Mouse (Mus musculus) midbrain, postnatal 0 days (tissue): ENCODE measurements around the gene Mmp11. TPM values are rescaled to one million over a fixed set of nuclear protein-coding genes. Genes with fewer than 3 reads are reported as not detected.

Experiments used
- ATAC-seq: fragments of 200-750 bp; cut with Nextera tagmentation; 2 replicates; pipeline ENCODE4 v1.8.0; 2017; ENCODE audit warnings: moderate number of reproducible peaks, mild to moderate bottlenecking, moderate TSS enrichment, moderate library complexity; ENCODE audit not compliant: low FRiP score
- DNase-seq: peaks from one replicate; pipeline ENCODE4 v3.0.0-alpha.2; 2015; ENCODE audit warnings: low spot score
- H3K27ac ChIP-seq: fragments of 300-500 bp; sonication (generic); 2 replicates; pipeline ENCODE4 v1.5.1; 2014; ENCODE audit warnings: low read depth, mild to moderate bottlenecking, low read length, mixed read lengths
- H3K27me3 ChIP-seq: fragments of 300-500 bp; sonication (generic); 2 replicates; pipeline ENCODE4 v1.6.1; 2014; ENCODE audit warnings: low read length, control low read depth, mixed read lengths; ENCODE audit not compliant: insufficient read depth
- H3K36me3 ChIP-seq: fragments of 300-500 bp; sonication (generic); 2 replicates; pipeline ENCODE4 v1.6.1; 2014; ENCODE audit warnings: low read length, control low read depth, mixed read lengths; ENCODE audit not compliant: insufficient read depth
- H3K4me1 ChIP-seq: fragments of 300-500 bp; sonication (generic); 2 replicates; pipeline ENCODE4 v1.6.1; 2014; ENCODE audit warnings: mild to moderate bottlenecking, control low read depth, antibody characterized with exemption, low read length, mixed read lengths; ENCODE audit not compliant: insufficient read depth
- H3K4me2 ChIP-seq: fragments of 300-500 bp; sonication (generic); 2 replicates; pipeline ENCODE4 v1.6.1; 2014; ENCODE audit warnings: low read depth, mild to moderate bottlenecking, low read length, mixed read lengths; ENCODE audit not compliant: poor library complexity, severe bottlenecking
- H3K4me3 ChIP-seq: fragments of 300-500 bp; sonication (generic); 2 replicates; pipeline ENCODE4 v1.5.1; 2014; ENCODE audit warnings: low read depth, mild to moderate bottlenecking, low read length, moderate library complexity
- H3K9ac ChIP-seq: fragments of 300-500 bp; sonication (generic); replicated peaks from 2 replicates; pipeline ENCODE4 v1.6.1; 2014; ENCODE audit warnings: mild to moderate bottlenecking, low read length, moderate library complexity, mixed read lengths; ENCODE audit not compliant: poor library complexity, severe bottlenecking
- H3K9me3 ChIP-seq: fragments of 300-500 bp; sonication (generic); 2 replicates; pipeline ENCODE4 v1.6.1; 2016; ENCODE audit warnings: low read length, control low read depth
- CTCF ChIP-seq: IDR thresholded peaks from 2 replicates; pipeline ENCODE4 v1.5.1; 2016; ENCODE audit warnings: antibody characterized with exemption, mild to moderate bottlenecking
- WGBS: fragments of 180-500 bp; shearing (Covaris S2); extraction: QIAGEN DNeasy Blood & Tissue Kit; methylation state at CpG from one replicate; pipeline ENCODE4 v1.1.7; 2014; 5-methylcytosine and 5-hydroxymethylcytosine counted together
- polyA plus RNA-seq: library from polyadenylated mRNA; unstranded; fragments of >200 nt; fragmentation: Nextera tagmentation; extraction: Ambion mirVana; gene quantifications from 2 replicates; pipeline ENCODE4 v1.2.1, GENCODE M21; 2015
- total RNA-seq: library from RNA; depleted of rRNA; stranded (reverse); fragments of >200 nt; gene quantifications from 2 replicates; pipeline ENCODE4 v1.2.3, GENCODE M21; 2014

Mmp11 gene
- total and polyA plus RNA-seq, 2 experiments from 2014 or later, result 6.6 to 11.5 TPM

- 31% methylated on average over 20 of the region's 20 CpGs for WGBS
- peak within 1 kb of the TSS; percentile 24; the same call in 1 of the 2 replicates for H3K4me2 ChIP-seq
- 0 out of 2 replicates have a peak, but pooled peaks cover 5% of the 10 kb centered on the region for H3K27me3 ChIP-seq
These were observed 18.1 kb upstream of the Mmp11 start, which contains the start of gene Gm5134 for GRCm38 (mm10) chr10:75954381-75954811. Gm5134 (plus strand) TSS chr10:75954514.

DNA sequence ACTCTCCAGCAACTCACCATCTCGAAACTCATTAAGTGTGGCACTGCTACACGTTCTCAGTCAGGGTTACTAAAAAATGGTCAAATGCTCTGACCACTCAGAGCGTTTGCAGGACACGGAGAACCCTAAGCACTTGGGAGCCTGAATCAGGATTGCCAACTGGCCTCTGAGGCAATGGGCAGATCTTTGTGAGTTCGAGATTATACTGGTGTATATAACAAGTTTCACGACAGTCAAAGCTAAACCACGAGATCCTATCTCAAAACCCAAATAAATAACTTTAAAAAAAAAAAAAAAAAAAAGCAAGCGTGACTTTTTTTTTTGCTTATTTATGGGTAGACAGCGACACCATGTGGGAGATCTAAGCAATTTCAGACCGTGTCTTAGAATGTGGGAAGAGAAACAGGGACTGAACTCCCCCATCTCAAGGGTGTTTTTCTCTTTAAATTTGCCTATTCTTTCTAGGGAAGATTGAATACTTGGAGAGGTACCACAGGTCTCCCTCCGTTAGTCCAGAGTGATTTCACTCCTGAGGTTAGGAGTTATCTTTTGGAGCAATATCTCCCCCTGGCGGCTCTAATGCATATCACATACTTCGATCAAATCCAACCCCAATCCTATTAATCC is 15.2 kb upstream of the Mmp11 start:
- Histone ChIP-seq H3K27ac (no peak overlapping the region), H3K27me3 (0 out of 2 replicates have a peak, but pooled peaks cover 5% of the 10 kb centered on the region), H3K4me2 (peak overlapping the region; percentile 73), H3K4me3 (peak overlapping the region; percentile 29), H3K9me3 (no peaks in the 10 kb centered on the region), H3K4me1 (peaks cover 5% of the 10 kb centered on the region; the same call in 1 of the 2 replicates), H3K9ac (no peak overlapping the region), H3K36me3 (no peaks in the 10 kb centered on the region)
- WGBS, result 3% methylated on average over 13 of the region's 13 CpGs
- ATAC-seq, result no peak
- TF ChIP-seq CTCF, result peak; percentile 80
- DNase-seq, result peak; percentile 67

More at GRCm38 (mm10) chr10:75954381-75954811, 18.1 kb upstream of the Mmp11 start, which contains the start of gene Gm5134:
- no peak for TF ChIP-seq CTCF
- Histone ChIP-seq H3K9ac (no peak within 1 kb of the TSS), H3K27ac (no peak within 1 kb of the TSS), H3K4me3 (no peak within 1 kb of the TSS), H3K36me3 (no peaks in the 10 kb centered on the region), H3K9me3 (no peaks in the 10 kb centered on the region), H3K4me1 (peaks cover 5% of the 10 kb centered on the region; the same call in 1 of the 2 replicates)
- no peak for ATAC-seq
- DNase-seq, result no peak

- Histone ChIP-seq H3K4me1 (peaks cover 5% of the 10 kb centered on the region; the same call in 1 of the 2 replicates), H3K9ac (peak overlapping the region; percentile 45), H3K27ac (no peak overlapping the region), H3K9me3 (no peaks in the 10 kb centered on the region), H3K4me3 (peak overlapping the region; percentile 29), H3K36me3 (no peaks in the 10 kb centered on the region), H3K27me3 (0 out of 2 replicates have a peak, but pooled peaks cover 5% of the 10 kb centered on the region), H3K4me2 (peak overlapping the region; percentile 73)
- 2% methylated on average over 21 of the region's 23 CpGs for WGBS
- ATAC-seq (0 out of 2 replicates have a peak, but pooled peaks have one; percentile 44), DNase-seq (peak; percentile 22)
- no peak for TF ChIP-seq CTCF
These were observed 14.5 kb upstream of the Mmp11 start for GRCm38 (mm10) chr10:75950791-75951210.

- Histone ChIP-seq H3K27ac (no peak overlapping the region), H3K9ac (no peak overlapping the region), H3K27me3 (0 out of 2 replicates have a peak, but pooled peaks cover 5% of the 10 kb centered on the region), H3K4me1 (peaks cover 5% of the 10 kb centered on the region; the same call in 1 of the 2 replicates), H3K4me3 (no peak overlapping the region), H3K9me3 (no peaks in the 10 kb centered on the region), H3K4me2 (no peak overlapping the region), H3K36me3 (no peaks in the 10 kb centered on the region)
- ATAC-seq (no peak), DNase-seq (no peak)
- TF ChIP-seq CTCF, result no peak
- 87% methylated on average over 22 of the region's 22 CpGs for WGBS
These were observed 13.1 kb upstream of the Mmp11 start for GRCm38 (mm10) chr10:75949053-75950045.

- Histone ChIP-seq H3K27ac (no peak overlapping the region), H3K4me2 (no peak overlapping the region), H3K4me3 (no peak overlapping the region), H3K4me1 (peaks cover 5% of the 10 kb centered on the region; the same call in 1 of the 2 replicates), H3K9me3 (no peaks in the 10 kb centered on the region), H3K9ac (no peak overlapping the region), H3K27me3 (0 out of 2 replicates have a peak, but pooled peaks cover 3% of the 10 kb centered on the region), H3K36me3 (no peaks in the 10 kb centered on the region)
- TF ChIP-seq CTCF, result no peak
- WGBS, result 72% methylated on average over 5 of the region's 5 CpGs
- DNase-seq (no peak), ATAC-seq (no peak)
These were observed 11.8 kb upstream of the Mmp11 start for GRCm38 (mm10) chr10:75948079-75948478.
